Mouse (Mus musculus) hindbrain, embryonic 12.5 days (tissue): ENCODE results near the gene Nup43. TPM values are rescaled to one million over a fixed set of nuclear protein-coding genes. Genes with fewer than 3 reads are reported as not detected.
"Not testable (repeated sequence)": the region's sequence is repeated elsewhere in the genome, so short reads cannot be mapped to it uniquely, and the experiment has no call there.

Source experiments
- ATAC-seq: fragments of 200-750 bp; cut with Nextera tagmentation; 2 replicates; pipeline ENCODE4 v1.8.0; 2017; ENCODE audit warnings: moderate TSS enrichment; ENCODE audit not compliant: low FRiP score
- H3K27ac ChIP-seq: fragments of 300-500 bp; sonication (generic); 2 replicates; pipeline ENCODE4 v1.5.1; 2016; ENCODE audit warnings: mild to moderate bottlenecking
- H3K27me3 ChIP-seq: fragments of 300-500 bp; sonication (generic); 2 replicates; pipeline ENCODE4 v1.6.1; 2016; ENCODE audit warnings: mild to moderate bottlenecking
- H3K36me3 ChIP-seq: fragments of 300-500 bp; sonication (generic); 2 replicates; pipeline ENCODE4 v1.6.1; 2016; ENCODE audit warnings: mild to moderate bottlenecking
- H3K4me1 ChIP-seq: fragments of 300-500 bp; sonication (generic); 2 replicates; pipeline ENCODE4 v1.6.1; 2016
- H3K4me2 ChIP-seq: fragments of 300-500 bp; sonication (generic); replicated peaks from 2 replicates; pipeline ENCODE4 v1.6.1; 2016; ENCODE audit warnings: mild to moderate bottlenecking
- H3K4me3 ChIP-seq: fragments of 300-500 bp; sonication (generic); 2 replicates; pipeline ENCODE4 v1.5.1; 2016; ENCODE audit warnings: mild to moderate bottlenecking
- H3K9ac ChIP-seq: fragments of 300-500 bp; sonication (generic); 2 replicates; pipeline ENCODE4 v1.6.1; 2016; ENCODE audit warnings: mild to moderate bottlenecking, moderate library complexity
- H3K9me3 ChIP-seq: fragments of 300-500 bp; sonication (generic); replicated peaks from 2 replicates; pipeline ENCODE4 v1.6.1; 2016; ENCODE audit warnings: mild to moderate bottlenecking
- WGBS: fragments of 180-500 bp; shearing (Covaris S2); methylation state at CpG from one replicate; pipeline ENCODE4 v1.1.7; 2016; 5-methylcytosine and 5-hydroxymethylcytosine counted together
- polyA plus RNA-seq: library from polyadenylated mRNA; unstranded; fragments of >200 nt; fragmentation: Nextera tagmentation; extraction: Ambion mirVana; gene quantifications from 2 replicates; pipeline ENCODE4 v1.2.1, GENCODE M21; 2016

Gene Nup43
- 40.6 and 42.2 TPM in 2 replicates for polyA plus RNA-seq

GRCm38 (mm10) chr10:7667342-7667802 lies at the start of gene Nup43:
Gene Nup43, plus strand, starts transcription at chr10:7667503.
- H3K27ac ChIP-seq, result peak within 1 kb of the TSS; percentile 72
- WGBS, result 0% methylated on average over 24 of the region's 24 CpGs
- peak; percentile 82 for ATAC-seq

DNA sequence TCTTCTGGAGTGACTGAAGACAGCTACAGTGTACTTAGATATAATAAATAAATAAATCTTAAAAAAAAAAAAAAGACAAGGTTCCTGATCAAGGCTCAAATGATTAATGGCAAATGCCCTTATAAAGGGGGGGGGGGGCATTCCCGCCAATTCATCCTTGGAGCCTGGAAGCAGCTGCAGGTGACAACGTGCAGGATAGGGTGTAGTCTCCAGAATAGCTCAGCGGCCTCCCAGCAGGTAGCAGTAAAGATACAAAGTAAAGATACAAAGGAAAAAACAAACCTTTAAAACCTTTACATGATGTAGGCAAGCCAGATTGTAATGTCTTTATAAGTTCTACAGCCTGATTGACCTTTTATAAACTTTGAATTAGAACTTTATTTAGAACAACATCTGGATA lies 49.7 kb upstream of the Nup43 start:
- ATAC-seq, H3K36me3 ChIP-seq, H3K4me3 ChIP-seq, H3K27ac ChIP-seq, H3K9me3 ChIP-seq, H3K4me2 ChIP-seq, H3K4me1 ChIP-seq, H3K27me3 ChIP-seq, H3K9ac ChIP-seq: not testable (repeated sequence)
- WGBS, result 28% methylated on average over 3 of the region's 3 CpGs

More at GRCm38 (mm10) chr10:7667342-7667802, at the start of gene Nup43:
- peak within 1 kb of the TSS; percentile 69 for H3K9ac ChIP-seq
- H3K4me1 ChIP-seq, result peaks cover 13% of the 10 kb centered on the region
- peak within 1 kb of the TSS; percentile 80 for H3K4me3 ChIP-seq
- no peaks in the 10 kb centered on the region for H3K9me3 ChIP-seq
- no peaks in the 10 kb centered on the region for H3K27me3 ChIP-seq
- H3K36me3 ChIP-seq, result 0 out of 2 replicates have a peak, but pooled peaks cover 11% of the 10 kb centered on the region
- peak within 1 kb of the TSS; percentile 80 for H3K4me2 ChIP-seq

DNA sequence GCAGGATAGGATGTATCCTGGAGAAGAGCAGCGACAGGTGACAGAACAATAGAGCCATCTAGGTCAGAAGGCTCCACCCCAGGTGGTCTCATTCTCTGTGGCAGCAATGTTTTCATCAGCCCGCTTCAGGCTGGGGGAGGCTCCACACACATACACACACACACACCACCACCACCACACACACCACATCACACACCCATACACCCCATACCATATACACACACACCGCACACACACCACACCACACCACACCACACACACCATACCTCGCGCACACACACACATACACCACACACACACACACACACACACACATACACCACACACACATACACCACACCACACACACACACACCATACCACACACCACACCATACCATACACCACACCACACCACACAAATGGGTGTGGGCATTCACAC lies 47.5 kb upstream of the Nup43 start:
- peak; percentile 48; the same call in 1 of the 2 replicates for ATAC-seq
- Histone ChIP-seq H3K27me3 (no peaks in the 10 kb centered on the region), H3K9ac (no peak overlapping the region), H3K36me3 (peaks cover 1% of the 10 kb centered on the region), H3K4me1 (no peaks in the 10 kb centered on the region), H3K4me3 (no peak overlapping the region), H3K4me2 (no peak overlapping the region), H3K9me3 (peaks cover 2% of the 10 kb centered on the region), H3K27ac (no peak overlapping the region)
- 88% methylated on average over 4 of the region's 5 CpGs for WGBS

- H3K4me1 ChIP-seq, result no peaks in the 10 kb centered on the region
- WGBS, result 72% methylated on average over 5 of the region's 5 CpGs
- H3K4me3 ChIP-seq, result no peak overlapping the region
- no peaks in the 10 kb centered on the region for H3K9me3 ChIP-seq
- no peak overlapping the region for H3K27ac ChIP-seq
- no peak for ATAC-seq
- H3K27me3 ChIP-seq, result no peaks in the 10 kb centered on the region
- no peaks in the 10 kb centered on the region for H3K36me3 ChIP-seq
- H3K9ac ChIP-seq, result no peak overlapping the region
- H3K4me2 ChIP-seq, result no peak overlapping the region
Measured at GRCm38 (mm10) chr10:7620723-7621122, 46.6 kb upstream of the Nup43 start.

DNA sequence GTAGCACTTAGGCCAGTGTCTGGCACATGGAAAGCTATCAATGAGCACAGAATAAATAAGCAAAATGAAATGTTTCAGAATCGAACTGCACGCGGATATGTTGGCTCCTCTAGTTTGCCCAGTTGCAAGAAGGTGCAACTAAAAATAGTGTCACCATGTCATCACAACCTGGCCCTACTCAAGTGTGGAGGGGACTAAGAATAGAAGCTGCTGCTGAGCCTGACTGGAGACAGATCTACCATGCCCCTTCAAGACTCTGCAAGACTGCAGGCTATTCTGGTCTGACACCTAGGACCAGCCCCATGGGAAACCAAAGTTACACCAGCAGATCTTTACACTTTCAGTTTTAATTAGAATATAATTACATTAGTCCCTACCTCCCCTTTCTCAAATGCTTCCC lies 44.9 kb upstream of the Nup43 start:
- no peak for ATAC-seq

DNA sequence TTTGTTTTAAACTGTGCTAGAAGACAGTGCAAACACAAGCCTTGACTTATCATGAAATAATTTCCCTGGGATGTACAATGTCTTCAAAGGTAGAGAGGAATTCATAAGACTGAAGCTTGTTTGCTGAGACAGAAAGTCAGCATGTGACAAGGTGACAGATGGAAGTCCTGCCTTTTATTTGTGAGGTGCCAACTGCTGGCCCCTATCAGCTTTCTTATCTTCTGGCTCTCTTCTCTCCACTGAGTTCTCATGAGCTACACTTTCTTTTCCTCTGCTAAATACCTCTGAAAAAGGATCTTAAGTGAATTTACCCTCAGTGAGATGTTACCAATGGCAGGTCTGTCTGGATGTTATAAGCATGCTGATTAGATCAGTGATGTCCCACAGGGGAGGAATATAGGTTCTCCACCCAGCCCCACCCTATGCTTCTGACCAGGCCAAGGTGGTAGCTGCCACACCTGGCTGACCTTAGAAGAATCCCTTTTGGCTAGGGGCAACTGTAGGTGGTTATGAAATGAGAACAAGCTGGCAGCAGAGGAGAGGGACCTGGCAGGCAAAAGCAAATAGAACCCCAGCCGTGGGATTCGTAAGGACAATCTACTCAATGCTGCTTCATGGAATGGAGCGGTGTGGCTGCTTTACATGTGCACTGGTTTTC lies 43.3 kb upstream of the Nup43 start:
- Histone ChIP-seq H3K36me3 (peaks cover 7% of the 10 kb centered on the region; the same call in 1 of the 2 replicates), H3K27me3 (no peaks in the 10 kb centered on the region), H3K9ac (no peak overlapping the region), H3K4me1 (no peaks in the 10 kb centered on the region), H3K4me2 (no peak overlapping the region), H3K9me3 (no peaks in the 10 kb centered on the region), H3K4me3 (no peak overlapping the region), H3K27ac (no peak overlapping the region)
- ATAC-seq, result no peak
- 89% methylated on average over 3 of the region's 3 CpGs for WGBS

More for the DNA sequence above, 44.9 kb upstream of the Nup43 start:
- no peaks in the 10 kb centered on the region for H3K36me3 ChIP-seq
- H3K4me1 ChIP-seq, result no peaks in the 10 kb centered on the region
- no peak overlapping the region for H3K9ac ChIP-seq
- no peaks in the 10 kb centered on the region for H3K27me3 ChIP-seq
- no peak overlapping the region for H3K27ac ChIP-seq
- no peaks in the 10 kb centered on the region for H3K9me3 ChIP-seq
- H3K4me2 ChIP-seq, result no peak overlapping the region
- WGBS, result 95% methylated on average over 3 of the region's 3 CpGs
- no peak overlapping the region for H3K4me3 ChIP-seq

GRCm38 (mm10) chr10:7629092-7629491 lies 38.2 kb upstream of the Nup43 start:
- Histone ChIP-seq H3K27ac (no peak overlapping the region), H3K9ac (no peak overlapping the region), H3K27me3 (no peaks in the 10 kb centered on the region), H3K4me2 (no peak overlapping the region), H3K4me3 (no peak overlapping the region), H3K9me3 (no peaks in the 10 kb centered on the region), H3K36me3 (peaks cover 26% of the 10 kb centered on the region), H3K4me1 (no peaks in the 10 kb centered on the region)
- WGBS, result 90% methylated on average over 4 of the region's 4 CpGs
- no peak for ATAC-seq

DNA sequence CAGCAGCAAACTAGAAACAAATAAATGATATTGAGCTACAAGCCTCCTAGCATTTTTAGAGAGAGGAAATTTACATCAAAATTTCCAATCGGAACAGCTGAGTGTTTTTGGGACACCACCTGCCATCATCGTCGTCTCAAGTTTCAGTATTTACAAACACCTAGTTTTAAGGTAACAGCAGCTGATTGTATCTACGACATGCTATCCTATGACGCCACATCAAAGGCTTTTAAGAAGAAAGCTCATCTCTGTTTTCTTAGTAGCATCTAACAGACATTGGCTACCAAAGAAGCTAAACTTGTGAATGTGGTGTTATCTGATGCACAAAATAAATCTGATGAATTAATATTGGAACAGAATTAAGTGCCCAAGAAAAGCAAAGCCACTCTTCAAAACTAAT lies 37.0 kb upstream of the Nup43 start:
- H3K4me2 ChIP-seq, result no peak overlapping the region
- ATAC-seq, result no peak
- H3K9me3 ChIP-seq, result no peaks in the 10 kb centered on the region
- H3K27me3 ChIP-seq, result no peaks in the 10 kb centered on the region
- H3K4me3 ChIP-seq, result no peak overlapping the region
- H3K27ac ChIP-seq, result no peak overlapping the region
- no peaks in the 10 kb centered on the region for H3K4me1 ChIP-seq
- 90% methylated on average over 5 of the region's 5 CpGs for WGBS
- no peak overlapping the region for H3K9ac ChIP-seq
- peaks cover 26% of the 10 kb centered on the region for H3K36me3 ChIP-seq

DNA sequence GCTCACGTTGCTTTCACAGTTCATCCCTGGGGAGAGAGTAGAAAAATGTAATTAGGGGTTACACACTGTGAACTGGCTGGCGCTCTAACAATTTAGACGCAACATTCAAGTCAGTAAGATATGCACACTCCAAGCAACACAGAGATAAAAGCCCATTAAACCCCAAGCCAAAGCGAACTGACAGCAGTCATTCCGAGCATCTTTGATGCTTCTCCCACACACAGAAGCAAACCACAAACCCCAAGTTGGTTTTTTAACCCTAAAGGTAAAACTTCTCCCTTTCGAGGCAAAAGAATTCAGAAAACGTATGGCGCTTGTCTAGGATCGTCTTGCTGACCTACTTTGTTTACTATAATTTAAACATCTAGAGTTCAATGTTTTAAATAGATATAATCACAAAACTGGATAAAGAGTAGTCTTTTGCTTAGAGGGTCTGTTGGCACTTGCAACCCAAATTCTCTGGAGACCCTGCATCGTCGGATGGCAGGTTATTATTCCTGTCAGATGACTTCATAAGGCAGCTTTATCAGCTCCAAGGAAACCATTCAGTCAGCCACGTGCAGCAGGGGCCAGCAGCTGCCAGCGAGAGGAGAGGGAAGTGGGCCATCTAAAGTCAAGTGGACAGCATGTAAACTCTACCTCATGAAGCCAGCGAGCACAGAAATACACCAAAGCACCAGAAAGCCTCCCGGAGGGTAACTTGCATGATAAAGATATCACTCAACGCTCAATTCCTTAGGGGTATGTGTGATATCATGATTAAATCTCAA lies 36.2 kb upstream of the Nup43 start:
- 81% methylated on average over 16 of the region's 16 CpGs for WGBS
- no peaks in the 10 kb centered on the region for H3K4me1 ChIP-seq
- no peaks in the 10 kb centered on the region for H3K9me3 ChIP-seq
- no peaks in the 10 kb centered on the region for H3K27me3 ChIP-seq
- ATAC-seq, result no peak
- H3K36me3 ChIP-seq, result peaks cover 26% of the 10 kb centered on the region
- H3K27ac ChIP-seq, result no peak overlapping the region
- no peak overlapping the region for H3K4me2 ChIP-seq
- no peak overlapping the region for H3K4me3 ChIP-seq
- H3K9ac ChIP-seq, result no peak overlapping the region

GRCm38 (mm10) chr10:7640366-7640765 lies 26.9 kb upstream of the Nup43 start:
- Histone ChIP-seq H3K4me3 (no peak overlapping the region), H3K27ac (no peak overlapping the region), H3K27me3 (no peaks in the 10 kb centered on the region), H3K9me3 (no peaks in the 10 kb centered on the region), H3K4me2 (no peak overlapping the region), H3K4me1 (no peaks in the 10 kb centered on the region), H3K9ac (no peak overlapping the region), H3K36me3 (peaks cover 62% of the 10 kb centered on the region)
- ATAC-seq, result no peak
- WGBS, result 94% methylated on average over 12 of the region's 12 CpGs

GRCm38 (mm10) chr10:7645911-7646310 lies 21.4 kb upstream of the Nup43 start:
- H3K9ac ChIP-seq, result no peak overlapping the region
- no peaks in the 10 kb centered on the region for H3K9me3 ChIP-seq
- peaks cover 52% of the 10 kb centered on the region for H3K36me3 ChIP-seq
- H3K27ac ChIP-seq, result no peak overlapping the region
- H3K4me2 ChIP-seq, result no peak overlapping the region
- no peaks in the 10 kb centered on the region for H3K27me3 ChIP-seq
- no peak for ATAC-seq
- no peak overlapping the region for H3K4me3 ChIP-seq
- no peaks in the 10 kb centered on the region for H3K4me1 ChIP-seq
- 92% methylated on average over 2 of the region's 2 CpGs for WGBS

- no peak overlapping the region for H3K4me3 ChIP-seq
- no peak overlapping the region for H3K9ac ChIP-seq
- H3K27me3 ChIP-seq, result no peaks in the 10 kb centered on the region
- H3K4me1 ChIP-seq, result no peaks in the 10 kb centered on the region
- H3K4me2 ChIP-seq, result no peak overlapping the region
- no peaks in the 10 kb centered on the region for H3K9me3 ChIP-seq
- no peak for ATAC-seq
- 89% methylated on average over 4 of the region's 4 CpGs for WGBS
- peaks cover 35% of the 10 kb centered on the region for H3K36me3 ChIP-seq
- H3K27ac ChIP-seq, result no peak overlapping the region
Measured at GRCm38 (mm10) chr10:7649059-7649458, 18.2 kb upstream of the Nup43 start.
